Mouse (Mus musculus): ENCODE results near the gene Rtn4rl2.
"Not testable (repeated sequence)": the region's sequence is repeated elsewhere in the genome, so short reads cannot be mapped to it uniquely, and the experiment has no call there.

Rtn4rl2 gene

DNA sequence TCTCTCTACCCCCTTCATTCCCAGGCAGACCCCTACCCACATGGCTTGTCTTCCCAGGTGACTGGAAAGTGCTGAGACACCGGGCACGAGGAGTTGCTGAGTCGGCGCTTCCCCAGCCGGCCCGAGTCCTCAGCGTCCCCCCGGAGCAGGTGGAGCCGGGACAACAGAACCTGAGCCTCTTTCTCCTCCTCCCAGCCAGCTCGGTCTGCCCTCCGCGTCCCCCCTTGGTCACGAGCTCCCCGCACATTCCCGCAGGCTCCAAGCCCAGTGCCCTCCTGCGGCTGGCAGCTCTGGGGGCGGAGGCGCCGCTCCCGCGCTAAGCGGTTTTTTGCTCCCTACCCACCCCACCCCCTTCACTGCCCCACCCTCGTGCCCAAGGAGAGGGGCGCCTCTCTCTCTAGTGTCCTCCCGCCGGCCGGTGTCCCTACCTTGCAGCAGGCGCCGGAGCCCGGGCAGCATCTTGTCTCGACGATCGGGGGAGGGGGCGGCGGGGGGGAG, at the start of gene Rtn4rl2:
Rtn4rl2 (minus strand) TSS at position 477 of the 498 bp plus-strand sequence.
- DNase-seq: peak in 1 of 2 experiments; percentile 29

DNA sequence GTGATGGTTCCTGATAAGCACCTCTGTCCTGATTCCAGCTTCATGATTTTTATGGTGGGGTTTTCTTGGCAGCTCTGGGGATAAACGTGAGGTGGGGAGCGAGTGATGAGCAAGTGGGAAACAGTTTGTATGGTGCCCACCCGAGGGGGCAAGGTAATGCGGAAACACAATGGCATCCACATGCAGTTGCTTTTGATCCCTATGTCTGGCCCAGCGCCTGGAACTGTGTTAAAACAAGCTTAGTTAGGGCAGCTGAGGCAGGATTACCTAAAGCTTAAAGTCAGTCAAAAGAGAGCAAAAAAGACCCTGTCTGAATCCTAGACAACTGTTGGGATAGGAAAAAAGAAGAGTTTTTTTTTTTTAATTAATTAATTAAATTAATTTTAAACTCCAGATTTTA, 48.6 kb upstream of the Rtn4rl2 start:
- DNase-seq: no peak

DNA sequence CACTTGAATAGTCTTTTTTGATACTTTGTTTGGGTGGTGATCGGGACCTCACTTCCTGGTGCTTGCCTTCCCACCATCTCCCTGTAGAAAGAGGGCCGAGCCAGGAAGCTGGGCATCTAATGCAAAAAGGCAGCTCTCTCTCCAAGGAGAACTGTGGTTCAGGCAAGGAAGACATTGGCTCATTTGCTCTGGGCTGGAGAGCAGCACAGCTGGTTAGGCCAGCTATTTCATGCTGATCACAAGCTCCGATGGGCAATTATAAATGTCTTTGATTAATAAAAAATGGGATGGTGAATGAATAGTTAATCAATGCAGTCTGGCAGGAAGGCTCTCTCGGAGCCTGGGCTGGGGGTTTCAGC, 48.1 kb upstream of the Rtn4rl2 start:
- no peak for DNase-seq

GRCm38 (mm10) chr2:84933992-84934648, 47.6 kb upstream of the Rtn4rl2 start:
- no peak for DNase-seq

- no peak for DNase-seq
Measured at GRCm38 (mm10) chr2:84930186-84930585, 43.7 kb upstream of the Rtn4rl2 start.

DNA sequence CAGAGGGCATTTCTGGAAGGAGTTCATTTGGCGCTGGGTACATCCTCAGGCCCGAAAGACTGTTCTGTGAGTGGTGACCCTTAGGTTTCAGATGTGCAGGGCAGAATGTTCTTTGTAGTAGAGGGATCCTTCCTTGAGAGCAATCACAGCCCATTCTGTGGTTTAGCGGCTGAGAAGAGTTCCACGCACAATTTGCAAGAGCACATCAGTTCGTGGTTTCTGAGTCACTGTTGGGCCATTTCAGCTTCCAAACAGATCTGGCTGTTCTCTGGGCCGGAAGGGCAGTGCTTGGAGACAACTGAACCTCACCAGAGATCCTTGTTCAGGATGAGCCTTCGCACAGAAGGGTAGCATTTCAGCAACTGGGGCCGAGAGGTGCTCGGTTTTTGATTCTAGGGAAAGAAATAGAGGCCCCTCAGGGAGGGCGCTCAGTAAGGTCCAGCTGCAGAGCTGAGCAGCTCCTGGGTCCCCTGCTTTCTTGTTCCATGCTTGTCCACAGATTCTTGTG, 33.1 kb upstream of the Rtn4rl2 start:
- no peak for DNase-seq

DNA sequence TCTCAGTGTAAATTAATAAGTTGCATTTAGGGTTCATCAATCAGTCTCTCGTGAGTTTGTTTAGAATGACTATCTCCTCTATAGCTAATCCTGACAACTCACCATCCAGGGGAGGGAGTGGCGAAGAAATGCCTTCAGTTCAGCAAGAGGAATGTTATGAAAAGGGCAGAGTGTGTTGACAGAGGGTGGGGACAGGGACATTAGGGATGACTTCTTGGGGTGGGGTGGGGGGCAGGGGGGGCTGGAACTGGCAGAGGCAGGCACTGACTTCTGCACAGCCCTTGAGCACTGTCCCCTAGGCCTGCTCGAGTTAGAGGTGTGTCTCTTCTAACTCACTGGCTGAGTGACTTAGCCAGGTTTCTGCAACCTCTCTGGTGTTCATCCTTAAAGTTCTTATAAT, 31.7 kb upstream of the Rtn4rl2 start:
- DNase-seq: no peak

GRCm38 (mm10) chr2:84916548-84917320, 30.2 kb upstream of the Rtn4rl2 start:
- peak; percentile 62 to 78 for DNase-seq

DNA sequence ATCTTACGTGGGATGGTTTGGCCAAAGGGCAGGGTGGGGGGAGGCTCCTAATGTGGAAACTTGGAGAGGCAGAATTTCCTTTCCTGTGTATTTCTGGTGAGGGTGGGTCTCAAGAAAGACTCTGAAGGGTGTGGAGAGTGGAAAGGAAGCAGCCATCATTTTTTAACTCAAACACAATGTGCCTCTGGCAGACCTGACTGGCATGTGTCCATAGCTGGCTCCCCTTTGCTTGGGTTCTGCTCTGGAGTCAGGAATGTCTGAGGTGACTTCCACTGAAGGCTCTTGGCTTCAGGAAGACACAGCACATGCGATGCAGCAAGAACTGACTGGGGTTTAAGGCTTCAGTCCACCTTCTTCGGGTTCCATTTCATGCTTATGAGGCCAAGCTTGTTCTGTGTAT, 28.8 kb upstream of the Rtn4rl2 start:
- DNase-seq: peak; percentile 50 to 80

DNA sequence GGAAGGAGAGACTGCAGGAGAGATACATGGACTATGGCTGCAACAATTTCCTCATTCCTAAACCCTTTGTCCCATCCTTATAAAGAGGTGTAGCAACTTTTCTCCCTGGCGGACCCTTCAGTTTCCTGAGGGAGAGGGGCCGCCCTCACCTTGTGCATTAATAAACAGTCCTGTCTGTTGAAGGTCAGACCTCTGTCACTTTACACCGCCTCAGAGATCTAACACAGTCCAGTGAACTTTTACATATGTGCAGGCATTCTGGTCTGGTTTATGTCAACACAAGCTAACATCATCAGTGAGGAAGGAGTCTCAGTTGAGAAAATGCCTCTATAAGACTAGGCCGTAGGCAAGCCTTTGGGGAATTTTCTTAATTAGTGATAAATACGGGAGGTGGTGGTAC, 27.4 kb upstream of the Rtn4rl2 start:
- no peak for DNase-seq

- peak in 1 of 2 experiments; percentile 42 for DNase-seq
Measured at GRCm38 (mm10) chr2:84912722-84913121, 26.2 kb upstream of the Rtn4rl2 start.

GRCm38 (mm10) chr2:84896686-84897085, 10.2 kb upstream of the Rtn4rl2 start:
- not testable (repeated sequence) for DNase-seq

- no peak for DNase-seq
Measured at GRCm38 (mm10) chr2:84895495-84896198, 9.1 kb upstream of the Rtn4rl2 start.

- no peak for DNase-seq
Measured at GRCm38 (mm10) chr2:84893359-84893758, 6.8 kb upstream of the Rtn4rl2 start.

DNA sequence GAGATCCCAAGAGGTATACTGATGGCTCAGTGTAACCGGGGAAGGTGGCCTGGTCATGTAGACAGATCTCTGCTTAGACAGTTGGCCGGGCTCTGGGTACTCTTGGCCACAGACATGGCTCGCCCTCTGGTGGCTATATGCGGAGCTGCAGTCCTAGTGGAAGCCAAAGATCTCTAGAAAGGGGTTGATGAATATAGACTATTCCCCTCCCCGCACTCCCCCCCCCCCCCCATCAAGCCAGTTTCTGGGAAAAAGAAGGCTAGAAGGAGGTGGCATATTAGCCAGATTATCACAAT, 3.5 kb upstream of the Rtn4rl2 start:
- peak; percentile 77 to 84 for DNase-seq

GRCm38 (mm10) chr2:84889316-84890044, 3.0 kb upstream of the Rtn4rl2 start:
- no peak for DNase-seq

DNA sequence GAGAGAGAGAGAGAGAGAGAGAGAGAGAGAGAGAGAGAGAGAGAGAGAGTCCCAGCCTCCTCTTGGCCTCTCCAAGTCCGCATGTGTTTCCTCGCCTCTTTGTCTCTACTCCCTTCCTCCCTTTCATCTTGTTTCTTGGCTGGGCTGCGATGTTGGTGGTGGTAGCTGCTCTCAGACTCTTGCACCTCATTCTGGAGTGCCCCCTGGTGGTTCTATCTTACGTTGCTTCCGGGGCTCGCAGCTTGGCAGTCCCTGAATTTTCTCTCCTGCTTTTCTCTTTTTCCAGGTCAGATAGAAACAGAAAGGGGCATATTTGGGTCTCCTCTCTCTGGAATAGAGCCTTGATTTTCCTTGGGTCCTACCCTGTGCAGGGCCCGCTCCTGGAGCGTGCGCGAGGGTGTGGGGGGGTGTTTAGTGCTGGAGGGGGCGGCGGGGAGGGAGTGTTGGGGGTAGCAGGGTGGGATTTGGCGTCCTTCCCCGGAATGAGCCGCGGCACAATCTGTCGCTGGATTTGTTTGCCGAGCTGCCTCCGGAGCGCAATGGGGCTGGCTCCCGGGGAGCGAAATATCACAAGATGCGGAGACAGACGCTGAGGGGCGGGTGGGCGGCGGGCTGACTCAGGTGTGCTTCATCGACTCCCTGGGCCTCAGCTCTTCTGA, 2.3 kb upstream of the Rtn4rl2 start:
- DNase-seq: peak; percentile 79 to 84

- DNase-seq: peak; percentile 49 to 56
Measured at GRCm38 (mm10) chr2:84887411-84888271, 1.1 kb upstream of the Rtn4rl2 start.

GRCm38 (mm10) chr2:84886821-84887281, 341 bp upstream of the Rtn4rl2 start:
- DNase-seq: peak; percentile 29 to 48

GRCm38 (mm10) chr2:84885084-84886055, 1.1 kb downstream of the Rtn4rl2 start:
- no peak for DNase-seq
